Mouse (Mus musculus) 3134 (cell line): ENCODE measurements around the gene Rnf130.

Experiments
- DNase-seq: peaks from one replicate; pipeline ENCODE4 v3.0.0-alpha.2; 2011; ENCODE audit warnings: low spot score; ENCODE audit not compliant: insufficient read length; ENCODE audit errors: extremely low read depth

Rnf130 gene

DNA sequence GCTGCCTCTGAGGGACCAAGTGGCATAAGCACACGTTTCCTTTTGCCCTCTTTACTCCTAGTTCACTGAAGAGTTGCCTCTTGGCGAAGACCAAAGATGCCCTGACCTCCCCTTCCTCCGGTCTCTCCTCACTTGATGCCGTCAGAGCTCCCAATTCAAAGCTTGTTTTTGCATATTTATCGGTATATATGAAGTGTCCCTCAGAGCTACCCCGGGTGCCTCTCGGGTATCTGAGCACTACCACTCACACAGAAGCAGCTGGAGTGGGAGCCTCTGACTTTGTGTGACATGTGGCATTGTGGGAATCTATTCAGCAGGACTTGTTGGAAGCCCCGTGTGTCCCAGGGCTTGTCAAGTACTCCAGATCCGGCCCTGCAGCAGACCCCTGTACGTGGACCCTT, 106.7 kb downstream of the Rnf130 start:
- no peak for DNase-seq

DNA sequence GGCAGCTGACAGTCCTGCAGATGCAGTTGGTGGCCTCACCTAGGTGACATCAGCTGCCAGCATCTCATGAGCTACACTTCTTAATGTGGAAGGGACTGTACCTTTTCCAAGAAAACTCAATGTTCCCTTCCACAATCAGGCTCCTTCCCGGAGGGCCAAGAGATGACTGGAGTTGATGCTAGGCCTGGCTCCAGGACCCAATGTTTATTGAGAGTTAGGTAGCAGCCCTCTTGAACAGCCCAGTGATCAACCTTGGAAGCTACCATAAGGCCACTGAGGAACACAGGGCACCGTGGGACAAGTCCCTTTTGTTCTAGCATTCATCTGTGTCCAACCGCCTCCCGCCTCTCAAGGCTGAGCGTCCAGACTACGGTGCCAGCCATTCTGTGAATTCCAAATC, 107.1 kb downstream of the Rnf130 start:
- no peak for DNase-seq

DNA sequence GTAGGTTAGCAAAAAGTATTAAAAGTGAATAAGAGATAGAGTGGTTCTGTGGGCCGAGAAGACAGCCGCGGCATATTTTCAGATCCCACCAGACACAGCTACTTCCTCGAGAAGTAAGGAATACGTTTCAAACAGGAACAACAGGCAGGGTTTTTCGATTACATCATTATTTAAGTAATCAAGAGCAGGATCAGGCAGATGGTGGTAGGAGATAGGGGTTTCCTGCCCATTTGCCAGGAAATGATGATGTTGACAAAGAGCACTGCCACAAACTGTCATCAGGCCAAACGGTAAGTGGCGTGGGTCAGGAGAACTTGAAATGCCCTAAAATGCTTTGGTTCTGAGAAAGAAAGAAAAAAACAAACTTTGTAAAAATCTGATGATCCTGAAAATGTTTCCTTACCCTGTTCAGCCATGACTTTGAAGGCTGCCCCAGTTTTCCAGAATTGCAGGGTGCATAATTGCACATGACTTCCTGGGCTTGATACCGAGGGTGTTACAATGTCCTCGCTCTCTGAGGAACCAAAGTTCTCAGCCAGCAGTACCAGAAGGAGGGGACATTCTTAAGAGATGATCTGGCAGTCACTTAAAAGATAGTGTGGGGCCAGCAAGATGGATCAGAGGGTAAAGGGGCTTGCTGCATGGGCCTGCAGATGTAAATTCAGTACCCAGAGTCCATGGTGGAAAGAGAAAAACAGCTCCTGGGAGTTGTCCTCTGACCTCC, 109.2 kb downstream of the Rnf130 start:
- DNase-seq: no peak

DNA sequence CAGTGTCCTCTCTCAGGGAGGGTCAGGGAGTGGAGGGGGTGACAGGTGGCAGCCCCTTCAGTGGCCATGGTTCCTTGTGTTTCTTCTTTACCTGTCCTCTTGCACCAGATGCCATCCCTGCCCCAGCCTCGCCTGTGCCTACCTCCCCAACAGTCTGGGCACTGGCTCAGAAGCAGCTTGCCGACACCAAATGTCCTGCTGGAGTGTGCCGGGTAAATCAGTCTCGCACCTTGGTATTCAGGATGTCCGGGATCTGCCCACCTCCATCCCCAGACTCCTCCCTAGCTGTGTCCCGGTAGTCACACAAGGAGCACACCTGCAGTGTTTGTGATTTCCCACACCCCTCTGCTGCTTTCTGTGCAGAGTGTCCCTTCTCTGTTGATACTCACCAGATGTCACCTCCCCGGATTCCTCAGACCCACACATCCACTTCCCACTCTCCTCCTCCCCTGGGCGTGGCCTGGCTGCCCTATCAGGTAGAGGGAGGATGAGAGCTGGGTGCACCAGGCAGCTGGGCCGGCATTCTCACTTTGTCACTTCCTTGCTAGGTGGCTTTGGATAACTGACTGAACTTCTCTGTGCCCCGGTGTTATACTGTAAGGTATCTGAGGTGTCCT, 113.2 kb downstream of the Rnf130 start:
- DNase-seq: no peak

DNA sequence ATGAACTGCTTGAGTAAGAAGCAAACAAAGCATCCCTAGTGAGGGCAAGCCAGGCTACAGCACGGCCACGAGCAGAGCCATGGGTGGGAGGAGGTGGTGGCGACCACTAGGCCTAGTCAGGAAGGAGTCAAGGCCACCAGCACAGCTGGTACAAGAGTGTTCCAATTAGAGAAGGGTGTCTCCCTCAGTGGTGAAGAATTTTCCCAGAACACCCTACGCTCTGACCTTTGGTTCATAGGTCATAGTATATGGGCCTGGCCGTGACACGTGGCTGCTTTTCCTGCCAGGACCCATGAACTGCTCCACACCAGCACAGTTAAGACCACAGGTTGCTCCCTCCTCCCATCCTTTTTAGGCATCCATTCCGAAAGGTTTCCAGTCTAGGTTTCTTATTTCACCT, 114.4 kb downstream of the Rnf130 start:
- no peak for DNase-seq

DNA sequence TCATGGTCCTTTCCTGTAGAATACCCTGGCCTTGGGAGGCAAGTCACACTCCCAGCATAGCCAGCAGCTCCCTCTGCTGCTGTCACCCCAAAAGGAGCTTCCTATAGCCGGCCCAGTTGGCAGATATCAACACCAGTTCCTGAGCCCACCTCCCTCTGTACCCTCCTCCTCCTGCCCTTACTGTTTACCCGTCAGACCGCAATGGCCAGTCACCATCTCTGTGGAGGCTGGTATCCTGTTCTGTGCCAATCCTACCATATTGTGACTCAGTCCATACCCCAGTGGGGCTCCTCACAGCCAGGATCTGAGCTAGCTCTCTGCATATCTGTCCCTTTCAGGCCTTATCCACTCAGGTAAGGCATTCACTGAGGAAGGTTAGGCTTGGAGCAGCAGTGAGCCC, 120.4 kb downstream of the Rnf130 start:
- DNase-seq: no peak

DNA sequence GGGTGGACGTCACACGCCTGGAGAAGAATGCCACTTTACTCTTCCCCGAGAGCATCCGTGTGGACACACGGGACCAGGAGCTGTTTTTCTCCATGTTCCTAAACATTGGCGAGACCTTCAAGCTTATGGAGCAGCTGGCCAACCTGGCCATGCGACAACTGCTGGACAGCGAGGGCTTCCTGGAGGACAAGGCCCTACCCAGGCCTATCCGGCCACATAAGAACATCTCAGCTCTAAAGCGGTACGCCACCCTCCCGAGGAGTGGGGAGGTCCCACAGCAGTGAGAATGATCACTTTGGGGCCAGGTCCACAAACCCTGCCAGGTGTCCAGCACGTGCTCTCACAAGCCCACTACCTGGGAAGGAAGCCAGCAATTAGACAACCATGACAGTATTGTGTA, 121.0 kb downstream of the Rnf130 start:
- no peak for DNase-seq

DNA sequence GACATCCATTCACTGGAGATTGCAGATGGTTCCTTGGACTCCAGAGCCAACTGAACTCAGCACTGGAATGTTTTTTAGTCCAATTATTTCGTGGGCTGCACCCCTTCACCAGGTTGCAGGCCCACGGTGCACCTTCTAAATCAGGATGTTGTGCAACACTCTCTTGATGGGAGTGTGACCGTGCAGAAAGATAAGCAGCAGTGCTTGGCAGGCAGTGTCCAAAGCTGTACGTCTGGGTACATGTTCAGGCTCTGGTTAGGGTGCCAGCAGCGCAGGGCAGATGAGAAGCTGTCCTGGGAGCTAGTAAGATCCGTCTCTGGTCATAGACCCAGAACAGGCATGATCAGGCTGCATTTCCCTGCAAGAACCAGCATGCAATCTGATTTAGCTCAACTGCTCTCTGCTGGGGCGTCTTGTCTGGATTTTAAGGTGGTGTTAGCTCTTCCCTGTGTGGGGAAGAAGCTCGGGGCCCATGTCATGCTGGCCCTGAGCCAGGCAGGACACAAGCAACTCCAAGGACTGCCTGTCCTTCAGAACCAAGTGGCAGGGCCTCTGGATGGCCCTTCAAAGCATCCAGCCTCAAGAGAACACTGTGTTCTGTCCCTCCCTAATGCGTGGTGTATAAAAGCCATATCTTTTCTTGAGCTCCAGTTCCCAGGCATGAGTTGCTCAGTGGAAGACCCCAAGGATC, 122.3 kb downstream of the Rnf130 start:
- no peak for DNase-seq

DNA sequence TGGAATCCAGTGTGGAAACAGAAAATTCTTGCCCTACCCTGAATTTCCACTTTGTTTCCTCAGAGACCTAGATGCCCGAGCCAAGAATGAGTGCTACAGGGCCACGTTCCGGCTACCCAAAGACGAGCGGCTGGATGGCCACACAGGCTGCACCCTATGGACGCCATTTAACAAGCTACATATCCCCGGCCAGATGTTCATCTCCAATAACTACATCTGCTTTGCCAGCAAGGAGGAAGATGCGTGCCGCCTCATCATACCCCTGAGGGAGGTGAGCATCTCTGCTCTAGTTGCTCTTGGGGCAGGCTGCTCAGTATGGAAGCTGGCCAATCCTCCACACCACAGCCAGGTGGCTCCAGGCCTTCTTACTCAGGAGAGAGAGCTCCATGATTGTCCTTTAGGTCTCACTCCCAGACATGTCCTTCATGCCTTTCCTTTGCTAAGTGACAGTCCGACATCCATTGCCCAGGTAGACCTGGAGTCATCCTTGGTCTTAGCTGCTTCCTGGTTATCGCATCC, 122.9 kb downstream of the Rnf130 start:
- no peak for DNase-seq

DNA sequence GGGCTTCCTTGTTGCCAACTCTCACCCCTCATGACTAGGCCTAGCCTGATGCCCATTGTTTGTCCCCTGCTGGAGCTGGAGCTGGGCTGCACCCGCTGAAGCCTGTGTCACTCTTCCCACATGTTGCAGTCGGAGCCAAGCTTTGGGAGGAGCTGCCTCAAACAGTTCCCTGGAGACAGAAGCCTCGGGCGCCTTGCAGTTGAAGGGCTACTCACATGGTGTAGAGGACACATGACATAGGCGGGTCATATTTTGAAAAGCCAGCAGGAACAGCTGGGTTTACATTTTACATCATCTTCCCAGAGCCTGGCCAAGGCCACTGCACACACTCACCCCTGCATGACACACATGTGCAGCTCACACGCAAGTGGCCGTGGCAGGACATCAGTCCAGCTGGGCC, 124.1 kb downstream of the Rnf130 start:
- no peak for DNase-seq

DNA sequence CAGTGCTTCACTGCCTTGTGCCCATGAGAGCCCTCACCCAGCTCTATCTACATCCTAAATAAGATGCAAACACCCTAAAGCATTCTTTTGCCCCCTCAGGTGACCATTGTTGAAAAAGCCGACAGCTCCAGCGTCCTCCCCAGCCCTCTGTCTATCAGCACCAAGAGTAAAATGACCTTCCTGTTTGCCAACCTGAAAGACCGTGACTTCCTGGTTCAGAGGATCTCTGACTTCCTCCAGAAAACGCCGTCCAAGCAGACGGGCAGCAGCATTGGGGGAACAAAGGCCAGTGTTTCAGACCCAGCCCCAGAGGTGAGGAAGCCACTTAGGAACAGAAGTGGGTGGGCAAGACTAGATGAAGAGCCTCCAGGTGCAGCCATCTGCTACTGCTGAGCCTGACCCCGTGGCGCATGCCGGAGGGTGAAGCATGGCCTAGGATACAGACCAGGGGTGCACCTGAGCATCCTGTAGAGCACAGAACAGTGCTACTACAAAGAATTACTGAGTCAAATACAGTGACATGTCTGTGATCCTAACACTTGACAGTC, 124.5 kb downstream of the Rnf130 start:
- no peak for DNase-seq

DNA sequence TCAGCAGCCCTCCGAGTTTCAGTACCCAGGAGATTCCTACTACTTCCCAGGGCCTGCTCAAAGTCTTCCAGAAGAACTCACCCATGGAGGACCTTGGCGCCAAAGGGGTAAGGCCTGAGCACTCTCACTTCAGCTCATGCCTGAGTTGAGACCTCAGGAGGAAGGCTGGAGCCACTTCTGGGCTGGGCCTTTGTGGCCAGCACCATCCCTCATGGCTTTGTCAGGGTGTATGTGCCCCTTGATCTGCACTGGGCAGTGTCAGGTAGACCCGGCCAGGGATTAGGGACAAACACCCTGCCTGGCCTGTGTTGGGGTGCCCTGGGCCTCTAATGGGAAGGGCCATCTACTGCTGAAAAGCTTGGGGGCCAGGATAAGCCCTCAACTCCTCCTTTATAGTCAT, 126.2 kb downstream of the Rnf130 start:
- DNase-seq: no peak

DNA sequence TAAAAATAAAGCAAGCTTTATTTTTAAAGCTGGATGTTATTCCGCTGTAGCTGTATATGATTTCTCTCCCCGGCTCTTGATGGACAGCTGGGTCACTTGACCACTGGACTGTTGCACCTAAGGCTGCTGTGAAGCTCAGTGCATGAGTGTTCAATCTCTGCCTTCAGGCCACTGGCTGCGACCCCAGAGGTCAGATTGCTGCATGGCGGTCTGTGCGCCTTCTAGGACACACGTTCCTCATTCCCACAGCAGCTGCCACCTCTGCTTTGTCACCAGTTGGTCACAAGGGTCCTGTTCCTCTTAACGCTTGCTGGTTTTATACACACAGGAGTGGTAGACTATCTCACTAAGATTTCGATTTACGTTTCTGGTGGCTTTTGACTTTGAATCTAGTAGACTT, 129.0 kb downstream of the Rnf130 start:
- DNase-seq: no peak
